Mouse (Mus musculus) cortical plate, adult 2 months (tissue): ENCODE data around the gene Rgs3. TPM values are rescaled to one million over a fixed set of nuclear protein-coding genes. Genes with fewer than 3 reads are reported as not detected.
A peak's percentile ranks its signal among the peaks of the same experiment; 100 is the strongest.

Experiments used
- H3K27ac ChIP-seq: fragments of 200-500 bp; 2 replicates; pipeline ENCODE4 v1.5.1; 2012; ENCODE audit warnings: low read length, control low read depth, inconsistent platforms; ENCODE audit not compliant: insufficient read depth
- H3K4me1 ChIP-seq: fragments of 200-500 bp; 2 replicates; pipeline ENCODE4 v1.6.1; 2011; ENCODE audit warnings: low read length; ENCODE audit not compliant: control insufficient read depth, insufficient read depth
- H3K4me3 ChIP-seq: fragments of 200-500 bp; 2 replicates; pipeline ENCODE4 v1.5.1; 2011; ENCODE audit warnings: mild to moderate bottlenecking, low read length, control low read depth; ENCODE audit not compliant: insufficient read depth
- CTCF ChIP-seq: fragments of 200-500 bp; IDR thresholded peaks from 2 replicates; pipeline ENCODE4 v1.5.1; 2011; ENCODE audit warnings: mild to moderate bottlenecking, control low read depth, low read length; ENCODE audit not compliant: insufficient read depth; ENCODE audit errors: extremely low read depth
- POLR2A ChIP-seq: fragments of 200-500 bp; IDR thresholded peaks from 2 replicates; pipeline ENCODE4 v1.6.1; 2011; ENCODE audit warnings: mild to moderate bottlenecking, low read length, control low read depth; ENCODE audit not compliant: insufficient read depth; ENCODE audit errors: extremely low read depth
- polyA plus RNA-seq: library from polyadenylated mRNA; depleted of rRNA; stranded (reverse); fragments of >200 nt; gene quantifications from 2 replicates; pipeline ENCODE4 v1.2.3, GENCODE M21; 2012

The Rgs3 gene
- polyA plus RNA-seq, 1 experiment, result 40.2 TPM

DNA sequence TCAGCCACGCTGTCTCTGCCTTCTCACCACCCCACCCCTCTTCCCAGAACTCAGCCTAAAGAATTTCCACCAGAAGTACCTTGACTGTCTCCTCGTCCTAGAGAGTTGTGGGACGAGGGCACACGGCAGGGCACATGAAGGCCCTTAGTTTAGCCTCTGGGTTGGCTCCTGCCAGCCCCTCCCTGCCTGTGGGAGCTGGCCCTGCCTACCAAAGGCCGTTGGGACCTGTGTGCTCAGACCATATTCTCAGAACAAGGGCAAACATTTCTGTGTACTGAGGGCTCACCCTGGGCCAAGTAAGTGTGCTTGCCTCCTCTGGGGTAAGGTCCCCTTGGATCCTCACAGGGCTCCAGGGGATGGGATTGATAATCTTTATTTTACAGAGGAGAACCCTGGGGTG, 140.8 kb downstream of the Rgs3 start:
- Histone ChIP-seq H3K27ac (no peak overlapping the region), H3K4me1 (peaks cover 3% of the 10 kb centered on the region), H3K4me3 (peak overlapping the region; percentile 54)
- TF ChIP-seq POLR2A (no peak), CTCF (no peak)

DNA sequence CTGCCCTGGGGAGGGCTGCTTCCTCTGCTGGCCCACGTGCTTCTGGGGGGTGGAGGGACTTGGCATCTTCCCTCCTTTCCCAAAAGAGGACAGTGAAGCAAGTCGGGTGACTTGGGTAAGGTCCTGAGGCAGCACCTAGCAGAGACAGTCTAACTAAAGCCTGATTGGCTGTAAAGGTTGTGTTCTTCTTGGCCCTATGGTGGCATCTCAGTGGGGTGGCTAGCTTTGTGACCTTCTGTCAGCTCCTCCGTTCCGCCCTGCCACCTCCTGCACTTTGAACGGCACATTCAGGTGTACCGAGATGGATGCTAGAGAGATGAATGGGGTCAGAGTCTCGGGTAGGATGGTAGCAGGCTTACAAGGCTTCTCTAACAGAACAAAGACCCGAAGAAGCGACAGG, 143.5 kb downstream of the Rgs3 start:
- H3K27ac ChIP-seq, result no peak overlapping the region
- peaks cover 3% of the 10 kb centered on the region for H3K4me1 ChIP-seq
- H3K4me3 ChIP-seq, result no peak overlapping the region
- TF ChIP-seq POLR2A, result no peak

DNA sequence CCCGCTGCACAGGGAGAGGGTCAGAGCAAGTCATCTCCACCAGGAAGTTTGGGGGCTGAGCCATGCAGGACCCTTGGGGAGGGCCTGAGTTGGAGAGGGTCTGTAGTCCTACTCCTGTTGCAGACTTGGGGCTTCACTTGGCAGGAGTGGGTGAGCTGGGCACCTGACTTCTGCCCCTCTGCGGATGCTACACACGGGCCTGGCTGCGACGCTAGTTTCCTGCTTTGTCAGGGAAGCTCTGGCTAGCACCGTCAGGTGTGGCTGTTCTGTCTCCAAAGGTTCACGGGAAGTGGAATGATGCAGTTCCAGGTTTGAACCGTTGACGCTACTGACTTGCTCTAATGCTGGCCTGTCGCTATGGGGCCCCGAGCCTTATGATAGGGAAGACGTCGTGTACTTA, 144.6 kb downstream of the Rgs3 start:
- H3K4me3 ChIP-seq, result no peak overlapping the region
- TF ChIP-seq CTCF (no peak), POLR2A (no peak)
- no peak overlapping the region for H3K27ac ChIP-seq
- no peaks in the 10 kb centered on the region for H3K4me1 ChIP-seq

DNA sequence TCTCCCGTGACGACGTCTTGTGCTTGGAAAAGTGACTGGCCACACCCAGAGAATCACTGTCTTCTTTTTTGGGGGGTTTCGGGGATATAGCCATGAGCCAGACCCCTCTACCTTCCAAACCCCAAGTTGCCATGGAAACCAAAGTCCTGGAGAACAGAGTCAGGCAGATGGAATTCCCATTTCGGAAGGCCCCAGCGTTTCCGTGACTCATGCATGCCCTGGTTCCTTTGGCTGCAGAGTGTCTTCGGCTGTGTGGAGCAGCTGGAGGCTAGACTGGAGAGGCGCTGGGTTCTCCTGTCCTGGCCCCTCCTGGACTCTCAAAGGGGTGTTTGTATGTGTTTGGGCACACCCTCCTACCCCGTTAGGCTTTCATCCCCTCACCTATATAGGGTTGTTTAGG, 145.4 kb downstream of the Rgs3 start:
- Histone ChIP-seq H3K4me1 (no peaks in the 10 kb centered on the region), H3K4me3 (no peak overlapping the region), H3K27ac (0 out of 2 replicates have a peak overlapping the region, but pooled peaks have one; percentile 9)
- TF ChIP-seq CTCF (no peak), POLR2A (no peak)

DNA sequence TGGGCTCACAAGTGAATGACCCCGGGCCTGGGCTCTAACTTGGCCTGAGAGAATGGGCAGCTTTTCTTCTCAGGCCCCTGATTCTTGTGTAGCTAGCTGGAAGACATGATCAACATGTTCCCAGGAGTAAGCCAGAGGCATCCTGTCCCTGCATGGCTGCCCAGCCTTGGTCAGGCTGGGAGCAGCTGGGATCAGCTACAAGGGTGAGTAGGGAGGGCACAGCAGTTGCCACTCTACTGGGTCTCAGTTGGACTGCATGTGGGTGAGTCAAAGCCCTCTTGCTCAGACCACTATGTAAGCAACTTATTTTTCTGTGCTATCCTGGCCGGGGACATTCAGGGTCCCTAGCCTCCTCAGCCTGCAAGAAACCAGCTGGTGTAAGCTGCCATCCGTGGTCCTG, 146.1 kb downstream of the Rgs3 start:
- TF ChIP-seq POLR2A, result no peak
- TF ChIP-seq CTCF, result no peak
- Histone ChIP-seq H3K4me3 (no peak overlapping the region), H3K27ac (0 out of 2 replicates have a peak overlapping the region, but pooled peaks have one; percentile 9), H3K4me1 (no peaks in the 10 kb centered on the region)

DNA sequence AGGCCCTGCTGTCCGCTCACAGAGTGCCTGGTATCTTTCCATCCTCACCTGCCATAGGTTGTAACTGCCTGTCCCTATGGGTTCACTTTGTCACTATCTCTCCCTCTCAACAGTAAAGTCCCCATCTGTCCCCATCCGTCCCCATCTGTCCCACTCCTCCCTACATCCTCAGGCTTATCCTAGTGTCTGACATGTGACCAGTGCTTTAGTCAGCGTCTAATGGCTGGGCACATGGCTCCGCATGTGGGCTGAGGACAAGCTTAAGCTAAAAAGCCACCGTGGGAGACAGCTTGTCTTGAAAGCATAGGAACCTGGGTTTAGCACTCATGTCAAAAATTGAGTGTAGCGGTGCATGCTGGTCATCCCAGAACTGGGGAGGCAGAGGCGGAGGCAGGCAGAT, 148.4 kb downstream of the Rgs3 start:
- no peaks in the 10 kb centered on the region for H3K4me1 ChIP-seq
- no peak overlapping the region for H3K4me3 ChIP-seq
- TF ChIP-seq CTCF (no peak), POLR2A (no peak)
- no peak overlapping the region for H3K27ac ChIP-seq

DNA sequence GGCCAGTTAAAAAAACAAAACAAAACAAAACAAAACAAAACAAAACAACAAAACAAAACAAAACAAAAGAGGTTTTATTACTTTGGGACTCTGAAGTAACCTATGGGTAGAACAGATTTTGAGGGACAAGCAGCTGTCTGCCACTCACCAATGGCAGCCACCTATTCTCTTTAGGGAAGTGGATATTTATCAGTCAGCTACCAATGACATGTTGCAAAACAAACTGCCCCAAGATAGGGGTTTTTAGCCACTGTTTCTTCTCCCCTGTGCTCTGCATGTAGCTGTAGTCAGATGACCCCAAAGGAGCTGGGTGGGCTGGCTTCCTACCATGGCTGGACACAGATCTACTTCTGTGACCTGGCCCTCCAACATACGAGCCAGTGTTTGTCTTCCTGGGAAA, 149.3 kb downstream of the Rgs3 start:
- H3K4me3 ChIP-seq, result no peak overlapping the region
- no peak for TF ChIP-seq POLR2A
- TF ChIP-seq CTCF, result no peak
- no peak overlapping the region for H3K27ac ChIP-seq
- no peaks in the 10 kb centered on the region for H3K4me1 ChIP-seq

DNA sequence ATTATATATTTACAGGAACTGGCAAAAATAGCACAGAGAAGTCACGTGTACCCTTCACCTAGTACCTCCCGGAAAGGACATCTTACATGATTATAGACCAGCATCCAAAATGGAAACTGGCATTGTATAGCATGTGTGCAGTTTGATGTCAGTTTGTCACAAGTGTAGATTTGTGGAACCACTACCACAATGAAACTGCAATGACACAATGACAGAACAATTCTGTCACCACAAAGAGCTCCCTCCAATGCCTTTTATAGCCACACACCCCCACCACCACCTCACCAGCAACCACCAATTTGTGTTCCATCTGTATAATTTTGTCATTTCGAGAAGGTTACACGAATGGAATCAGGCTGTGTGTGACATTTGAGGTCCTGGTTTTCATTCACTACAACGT, 149.8 kb downstream of the Rgs3 start:
- Histone ChIP-seq H3K4me1 (no peaks in the 10 kb centered on the region), H3K4me3 (no peak overlapping the region), H3K27ac (no peak overlapping the region)
- no peak for TF ChIP-seq POLR2A
- no peak for TF ChIP-seq CTCF

DNA sequence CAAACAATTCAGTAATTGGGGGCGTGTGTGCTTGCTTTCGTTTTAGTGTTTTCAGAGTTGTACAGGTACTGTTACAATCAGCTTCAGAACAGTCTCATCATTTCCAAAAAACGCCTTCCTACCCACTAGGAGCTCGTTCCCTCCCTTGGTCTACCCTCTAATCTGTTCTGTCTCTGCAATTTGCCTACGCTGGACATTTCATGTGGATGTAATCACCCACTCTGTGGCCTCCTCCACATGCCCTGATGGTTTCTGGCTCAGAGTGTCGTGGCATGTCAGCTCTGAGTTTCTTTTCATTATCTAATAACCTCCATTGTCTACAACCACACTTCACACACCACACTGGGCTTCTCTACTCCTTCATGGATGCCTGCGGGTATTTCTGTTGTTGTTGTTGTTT, 151.5 kb downstream of the Rgs3 start:
- Histone ChIP-seq H3K4me1 (no peaks in the 10 kb centered on the region), H3K4me3 (no peak overlapping the region), H3K27ac (no peak overlapping the region)
- no peak for TF ChIP-seq CTCF
- TF ChIP-seq POLR2A, result no peak

DNA sequence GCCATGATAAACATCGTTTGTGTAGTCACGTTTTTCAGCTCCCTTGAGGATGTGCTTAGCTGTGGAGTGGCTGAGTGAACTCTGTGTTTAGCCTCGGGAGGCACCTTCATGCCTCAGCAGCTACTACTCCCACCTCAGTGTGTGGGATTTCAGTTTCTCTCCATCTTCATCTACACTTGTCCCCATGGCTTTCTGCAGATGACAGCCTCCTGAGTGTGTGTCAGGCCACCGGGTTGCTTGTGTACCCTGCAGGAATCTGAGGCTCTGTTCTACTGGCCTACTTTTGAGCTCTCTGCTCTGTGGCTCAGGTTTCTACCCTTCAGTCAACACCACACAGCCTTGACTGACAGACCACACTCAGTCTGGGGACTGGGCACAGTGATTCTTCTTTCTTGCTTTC, 151.9 kb downstream of the Rgs3 start:
- H3K27ac ChIP-seq, result no peak overlapping the region
- TF ChIP-seq CTCF (no peak), POLR2A (no peak)
- H3K4me3 ChIP-seq, result no peak overlapping the region
- no peaks in the 10 kb centered on the region for H3K4me1 ChIP-seq

DNA sequence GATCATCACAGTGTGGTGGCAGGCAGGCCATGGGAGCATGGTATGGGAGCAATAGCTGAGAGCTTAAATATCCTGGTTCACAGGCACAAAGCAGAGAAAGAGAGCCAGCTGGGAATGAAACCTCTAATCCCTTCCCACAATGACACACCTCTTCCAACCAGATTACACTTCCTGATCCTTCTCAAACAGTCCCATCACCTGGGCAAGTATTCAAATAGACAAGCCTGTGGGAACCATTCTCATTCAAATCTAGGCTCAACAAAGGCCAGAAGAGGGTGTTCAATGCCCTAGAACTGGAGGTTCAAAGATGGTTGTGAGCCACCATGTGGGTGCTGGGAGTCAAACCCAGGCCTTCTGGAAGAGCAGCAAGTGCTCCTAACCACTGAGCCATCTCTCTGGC, 161.2 kb downstream of the Rgs3 start:
- no peak overlapping the region for H3K4me3 ChIP-seq
- TF ChIP-seq POLR2A (no peak), CTCF (no peak)
- H3K4me1 ChIP-seq, result no peaks in the 10 kb centered on the region
- H3K27ac ChIP-seq, result no peak overlapping the region
